Mouse (Mus musculus) heart, adult 11 months (tissue): ENCODE measurements around the gene Cdk5rap2.

Experiments used
- DNase-seq: peaks from one replicate; pipeline ENCODE4 v3.0.0; 2022

The Cdk5rap2 gene

GRCm38 (mm10) chr4:70259726-70260418 is 150.4 kb downstream of the Cdk5rap2 start:
- peak; percentile 81 for DNase-seq

GRCm38 (mm10) chr4:70258826-70259225 is 151.4 kb downstream of the Cdk5rap2 start:
- peak; percentile 63 for DNase-seq

GRCm38 (mm10) chr4:70258205-70258604 is 152.0 kb downstream of the Cdk5rap2 start:
- DNase-seq: peak; percentile 55

GRCm38 (mm10) chr4:70251782-70252181 is 158.5 kb downstream of the Cdk5rap2 start:
- DNase-seq: peak; percentile 81

- peak; percentile 37 for DNase-seq
Observed at GRCm38 (mm10) chr4:70245706-70246105, 164.5 kb downstream of the Cdk5rap2 start.

- peak; percentile 79 for DNase-seq
Observed at GRCm38 (mm10) chr4:70243561-70244120, 166.6 kb downstream of the Cdk5rap2 start.

- peak; percentile 51 for DNase-seq
Observed at GRCm38 (mm10) chr4:70239731-70240130, 170.5 kb downstream of the Cdk5rap2 start.

GRCm38 (mm10) chr4:70238862-70239261 is 171.4 kb downstream of the Cdk5rap2 start:
- peak; percentile 6 for DNase-seq

GRCm38 (mm10) chr4:70232383-70232782 is 177.9 kb downstream of the Cdk5rap2 start:
- peak; percentile 67 for DNase-seq

GRCm38 (mm10) chr4:70229874-70230273 is 180.4 kb downstream of the Cdk5rap2 start:
- DNase-seq: no peak

- DNase-seq: no peak
Observed at GRCm38 (mm10) chr4:70228350-70228749, 181.9 kb downstream of the Cdk5rap2 start.

GRCm38 (mm10) chr4:70227667-70228066 is 182.6 kb downstream of the Cdk5rap2 start:
- peak; percentile 94 for DNase-seq

GRCm38 (mm10) chr4:70224503-70224902 is 185.7 kb downstream of the Cdk5rap2 start:
- DNase-seq: peak; percentile 85

- peak; percentile 92 for DNase-seq
Observed at GRCm38 (mm10) chr4:70221878-70222277, 188.4 kb downstream of the Cdk5rap2 start.

- DNase-seq: peak; percentile 55
Observed at GRCm38 (mm10) chr4:70221370-70221769, 188.9 kb downstream of the Cdk5rap2 start.

GRCm38 (mm10) chr4:70220277-70221180 is 189.7 kb downstream of the Cdk5rap2 start:
- DNase-seq: peak; percentile 98

- DNase-seq: peak; percentile 94
Observed at GRCm38 (mm10) chr4:70219776-70220175, 190.5 kb downstream of the Cdk5rap2 start.

- no peak for DNase-seq
Observed at GRCm38 (mm10) chr4:70185971-70186370, 224.3 kb downstream of the Cdk5rap2 start.
